Mouse (Mus musculus) retina, postnatal 1 day (tissue): ENCODE measurements around the gene Icmt.
A peak's percentile ranks its signal among the peaks of the same experiment; 100 is the strongest.

ENCODE experiments used
- DNase-seq: peaks from one replicate; pipeline ENCODE4 v3.0.0-alpha.2; 2012

Icmt gene

DNA sequence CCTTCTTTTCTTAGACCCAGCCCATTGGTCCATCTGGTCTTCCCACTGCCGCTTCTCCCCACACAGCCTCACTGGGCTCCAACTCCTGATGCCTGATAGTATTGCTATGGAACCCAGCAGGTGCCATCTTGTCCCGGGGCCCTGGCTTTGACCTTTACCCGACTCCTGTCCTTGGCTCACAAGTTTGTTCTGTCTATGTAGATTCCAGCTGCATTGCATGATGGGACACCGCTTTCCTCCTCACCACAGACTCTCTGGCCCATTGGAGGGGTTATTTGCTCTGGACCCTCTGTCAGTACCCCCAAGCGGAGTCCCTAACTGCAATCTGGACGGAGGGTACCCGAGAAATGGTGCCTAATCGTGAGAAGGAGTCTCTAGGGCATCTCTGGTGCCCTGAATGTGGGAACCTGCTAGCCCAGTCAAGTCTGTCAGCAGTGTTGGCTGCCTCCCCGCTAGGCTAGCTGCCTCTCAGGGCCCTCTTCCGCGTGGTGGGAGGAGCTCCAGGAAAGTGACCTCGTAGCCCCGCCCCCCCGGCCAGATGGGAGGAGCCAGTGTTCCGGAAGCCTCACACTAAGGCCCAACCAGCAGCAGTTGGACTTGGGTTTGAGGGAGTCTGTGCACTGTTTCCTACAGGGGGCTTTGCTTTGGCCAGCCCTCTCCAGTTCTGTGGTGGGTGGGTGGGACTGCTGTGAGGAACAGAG is 43.7 kb downstream of the Icmt start:
- peak; percentile 62 for DNase-seq

GRCm38 (mm10) chr4:152343296-152343695 is 46.3 kb downstream of the Icmt start:
- DNase-seq = peak; percentile 76

- DNase-seq = no peak
Observed at GRCm38 (mm10) chr4:152344651-152345050, 47.6 kb downstream of the Icmt start.

GRCm38 (mm10) chr4:152345120-152345889 is 48.3 kb downstream of the Icmt start:
- no peak for DNase-seq

DNA sequence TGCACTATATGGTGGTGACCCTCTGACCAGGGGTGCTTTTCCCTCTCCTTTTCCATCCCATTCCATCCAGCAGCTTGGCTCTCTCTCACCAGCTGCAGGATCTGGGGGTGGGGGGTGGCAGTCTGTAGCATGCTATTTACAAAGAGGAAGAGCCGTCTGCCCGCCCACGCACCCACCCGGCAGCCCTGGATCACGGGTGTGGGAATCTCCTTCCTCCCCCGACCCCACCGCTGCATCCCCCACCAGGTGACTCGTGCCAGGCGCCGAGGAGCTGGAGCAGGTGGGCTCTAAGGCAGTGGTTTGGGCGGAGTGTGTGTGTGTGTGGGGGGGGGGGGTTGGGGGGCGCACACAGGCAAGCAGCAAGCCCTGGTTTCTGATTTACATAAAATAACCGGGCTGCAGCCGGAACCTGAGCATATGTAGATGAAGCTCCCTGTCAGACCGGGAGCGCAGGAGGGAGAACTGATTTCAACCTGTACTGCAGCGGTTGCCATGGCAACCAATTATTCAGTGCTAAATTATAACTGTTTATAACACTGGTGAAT is 52.9 kb downstream of the Icmt start:
- peak; percentile 48 for DNase-seq

- no peak for DNase-seq
Observed at GRCm38 (mm10) chr4:152350722-152351421, 53.8 kb downstream of the Icmt start.

GRCm38 (mm10) chr4:152351422-152352305 is 54.6 kb downstream of the Icmt start:
- peak; percentile 70 for DNase-seq

DNA sequence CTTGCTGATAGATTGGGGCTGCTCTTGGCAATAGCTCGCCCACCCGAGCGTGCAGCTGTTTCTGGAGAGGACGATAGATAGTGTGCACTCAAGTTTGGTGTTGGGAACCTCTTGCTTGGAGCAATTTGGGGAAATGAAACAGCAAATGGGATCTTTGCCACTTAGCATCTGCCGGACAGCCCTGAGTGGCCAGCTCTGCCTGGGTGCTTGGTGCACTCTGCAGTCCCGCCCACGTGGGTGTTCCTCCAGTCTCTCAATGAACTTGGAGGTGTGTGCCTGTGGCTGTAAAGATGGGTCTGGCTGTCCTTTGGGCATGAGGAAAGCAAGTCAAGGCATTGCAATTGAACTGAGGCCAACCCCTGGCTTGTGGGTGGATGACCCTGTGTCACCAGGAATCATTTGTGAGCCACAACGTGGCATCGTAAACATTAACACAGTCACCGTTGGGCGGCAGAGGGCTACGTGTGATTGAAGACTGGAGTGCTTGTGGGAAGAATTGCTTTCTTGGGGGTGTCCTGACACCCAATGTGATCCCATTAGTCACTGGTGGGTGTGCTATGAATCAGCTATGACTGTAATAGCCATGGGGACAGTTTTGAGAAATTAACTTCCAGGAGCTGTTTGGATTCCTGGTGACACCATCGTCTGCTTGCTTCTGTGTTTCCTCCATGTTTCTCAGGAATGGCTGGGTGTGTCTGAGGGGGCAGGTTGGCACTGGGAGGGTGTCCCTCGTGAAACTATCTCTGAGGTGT is 57.0 kb downstream of the Icmt start:
- no peak for DNase-seq

DNA sequence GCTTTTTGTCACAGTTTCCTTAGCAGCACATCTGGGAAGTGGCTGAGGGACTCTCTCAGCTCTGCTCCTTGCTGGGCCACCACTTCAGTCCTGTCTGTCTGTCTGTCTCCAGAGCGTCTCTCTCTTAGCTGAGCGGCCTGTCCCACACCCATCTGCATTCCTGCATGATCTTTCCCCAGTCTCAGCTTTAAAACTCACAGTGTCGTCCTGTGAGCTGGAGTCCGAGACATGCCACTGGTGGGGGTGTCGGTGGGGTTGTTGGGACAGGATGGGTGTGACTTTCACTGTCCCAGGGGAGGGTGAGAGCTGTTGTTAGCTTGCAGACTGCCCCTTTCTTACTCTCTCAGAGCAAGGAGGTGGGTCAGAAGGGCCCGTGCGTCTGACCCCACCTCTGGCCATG is 58.6 kb downstream of the Icmt start:
- no peak for DNase-seq
